Mouse (Mus musculus) hindbrain, embryonic 16.5 days (tissue): Measurements from ENCODE around the gene Arl3. TPM values are rescaled to one million over a fixed set of nuclear protein-coding genes. Genes with fewer than 3 reads are reported as not detected.
"Not testable (repeated sequence)": the region's sequence is repeated elsewhere in the genome, so short reads cannot be mapped to it uniquely, and the experiment has no call there.

Experiments used
- ATAC-seq: fragments of 200-750 bp; cut with Nextera tagmentation; 2 replicates; pipeline ENCODE4 v1.8.0; 2017; ENCODE audit warnings: moderate TSS enrichment, moderate library complexity
- H3K27ac ChIP-seq: fragments of 300-500 bp; sonication (generic); 2 replicates; pipeline ENCODE4 v1.5.1; 2014; ENCODE audit warnings: low read depth, mild to moderate bottlenecking, control low read depth, low read length, moderate library complexity
- H3K27me3 ChIP-seq: fragments of 300-500 bp; sonication (generic); replicated peaks from 2 replicates; pipeline ENCODE4 v1.6.1; 2014; ENCODE audit warnings: low read length; ENCODE audit not compliant: control insufficient read depth, insufficient read depth
- H3K36me3 ChIP-seq: fragments of 300-500 bp; sonication (generic); 2 replicates; pipeline ENCODE4 v1.6.1; 2014; ENCODE audit warnings: mild to moderate bottlenecking, low read length, moderate library complexity, mixed read lengths; ENCODE audit not compliant: control insufficient read depth, insufficient read depth
- H3K4me1 ChIP-seq: fragments of 300-500 bp; sonication (generic); 2 replicates; pipeline ENCODE4 v1.6.1; 2014; ENCODE audit warnings: low read depth, low read length; ENCODE audit not compliant: control insufficient read depth, insufficient read depth
- H3K4me2 ChIP-seq: fragments of 300-500 bp; sonication (generic); 2 replicates; pipeline ENCODE4 v1.6.1; 2014; ENCODE audit warnings: mild to moderate bottlenecking, low read length, control low read depth, moderate library complexity
- H3K4me3 ChIP-seq: fragments of 300-500 bp; sonication (generic); 2 replicates; pipeline ENCODE4 v1.5.1; 2014; ENCODE audit warnings: mild to moderate bottlenecking, low read length, control low read depth, moderate library complexity
- H3K9ac ChIP-seq: fragments of 300-500 bp; sonication (generic); 2 replicates; pipeline ENCODE4 v1.6.1; 2014; ENCODE audit warnings: low read depth, mild to moderate bottlenecking, control low read depth, low read length, moderate library complexity
- H3K9me3 ChIP-seq: fragments of 300-500 bp; sonication (generic); 2 replicates; pipeline ENCODE4 v1.6.1; 2014; ENCODE audit warnings: mild to moderate bottlenecking, low read length, moderate library complexity; ENCODE audit not compliant: control insufficient read depth
- WGBS: fragments of 180-500 bp; shearing (Covaris S2); extraction: QIAGEN DNeasy Blood & Tissue Kit; methylation state at CpG from one replicate; pipeline ENCODE4 v1.1.7; 2014; 5-methylcytosine and 5-hydroxymethylcytosine counted together
- polyA plus RNA-seq: library from polyadenylated mRNA; unstranded; fragments of >200 nt; fragmentation: Nextera tagmentation; extraction: Ambion mirVana; gene quantifications from 2 replicates; pipeline ENCODE4 v1.2.1, GENCODE M21; 2015

Gene Arl3
- polyA plus RNA-seq, 1 experiment from 2014 or later, result 247 TPM

- Histone ChIP-seq H3K9ac (no peak overlapping the region), H3K36me3 (peaks cover 3% of the 10 kb centered on the region; the same call in 1 of the 2 replicates), H3K27me3 (no peaks in the 10 kb centered on the region), H3K4me2 (peak overlapping the region; percentile 43), H3K4me3 (no peak overlapping the region), H3K4me1 (peaks cover 15% of the 10 kb centered on the region), H3K9me3 (no peaks in the 10 kb centered on the region), H3K27ac (peak overlapping the region; percentile 32; the same call in 1 of the 2 replicates)
- 81% methylated on average over 4 of the region's 4 CpGs for WGBS
- no peak for ATAC-seq
These were observed 25.2 kb upstream of the Arl3 start for GRCm38 (mm10) chr19:46598187-46598586.

DNA sequence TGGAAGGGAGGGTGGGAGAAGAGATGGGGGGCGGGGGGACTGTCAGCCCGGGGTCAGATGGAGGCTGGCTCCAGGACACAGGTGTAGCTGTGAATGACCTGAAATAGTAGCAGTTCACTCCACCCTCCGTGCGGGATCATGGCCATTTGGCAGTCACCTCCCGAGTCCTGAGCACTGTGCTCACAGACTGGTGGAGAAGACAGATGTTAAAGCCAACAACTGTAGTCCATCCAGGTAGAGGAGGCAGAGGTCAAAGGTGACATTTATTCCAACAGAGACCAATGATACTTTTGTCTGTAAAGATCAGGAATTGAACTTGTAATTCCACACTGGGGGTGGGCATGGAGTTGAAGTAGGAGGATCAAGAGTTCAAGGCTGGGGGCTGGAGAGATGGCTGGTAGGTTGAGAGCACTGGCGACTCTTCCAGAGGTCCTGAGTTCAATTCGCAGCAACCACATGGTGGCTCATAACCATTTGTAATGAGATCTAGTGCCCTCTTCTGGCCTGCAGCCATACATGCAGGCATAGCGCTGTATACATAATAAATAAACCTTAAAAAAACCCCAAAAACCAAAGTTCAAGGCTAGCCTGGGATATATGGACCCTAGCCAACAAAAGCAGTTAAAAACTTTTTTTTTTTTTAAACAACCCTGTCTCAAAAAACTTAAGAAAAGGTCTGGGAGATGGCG lies 19.9 kb upstream of the Arl3 start:
- no peaks in the 10 kb centered on the region for H3K4me1 ChIP-seq
- no peaks in the 10 kb centered on the region for H3K27me3 ChIP-seq
- ATAC-seq, result no peak
- no peak overlapping the region for H3K4me2 ChIP-seq
- H3K9ac ChIP-seq, result no peak overlapping the region
- H3K4me3 ChIP-seq, result no peak overlapping the region
- no peak overlapping the region for H3K27ac ChIP-seq
- peaks cover 3% of the 10 kb centered on the region for H3K36me3 ChIP-seq
- WGBS, result 92% methylated on average over 9 of the region's 9 CpGs
- H3K9me3 ChIP-seq, result no peaks in the 10 kb centered on the region

- Histone ChIP-seq H3K4me3 (no peak overlapping the region), H3K27ac (no peak overlapping the region), H3K27me3 (no peaks in the 10 kb centered on the region), H3K4me2 (no peak overlapping the region), H3K36me3 (peaks cover 3% of the 10 kb centered on the region), H3K9ac (no peak overlapping the region), H3K9me3 (no peaks in the 10 kb centered on the region), H3K4me1 (no peaks in the 10 kb centered on the region)
- ATAC-seq, result no peak
- 89% methylated on average over 6 of the region's 6 CpGs for WGBS
These were observed 18.6 kb upstream of the Arl3 start for GRCm38 (mm10) chr19:46591575-46591974.

GRCm38 (mm10) chr19:46587823-46588508 lies 15.0 kb upstream of the Arl3 start:
- no peak overlapping the region for H3K4me3 ChIP-seq
- H3K27ac ChIP-seq, result no peak overlapping the region
- no peak overlapping the region for H3K4me2 ChIP-seq
- no peaks in the 10 kb centered on the region for H3K27me3 ChIP-seq
- 59% methylated on average over 13 of the region's 13 CpGs for WGBS
- no peaks in the 10 kb centered on the region for H3K4me1 ChIP-seq
- no peaks in the 10 kb centered on the region for H3K9me3 ChIP-seq
- ATAC-seq, result peak; percentile 78
- H3K36me3 ChIP-seq, result no peaks in the 10 kb centered on the region; the same call in none of the 2 replicates
- H3K9ac ChIP-seq, result no peak overlapping the region

DNA sequence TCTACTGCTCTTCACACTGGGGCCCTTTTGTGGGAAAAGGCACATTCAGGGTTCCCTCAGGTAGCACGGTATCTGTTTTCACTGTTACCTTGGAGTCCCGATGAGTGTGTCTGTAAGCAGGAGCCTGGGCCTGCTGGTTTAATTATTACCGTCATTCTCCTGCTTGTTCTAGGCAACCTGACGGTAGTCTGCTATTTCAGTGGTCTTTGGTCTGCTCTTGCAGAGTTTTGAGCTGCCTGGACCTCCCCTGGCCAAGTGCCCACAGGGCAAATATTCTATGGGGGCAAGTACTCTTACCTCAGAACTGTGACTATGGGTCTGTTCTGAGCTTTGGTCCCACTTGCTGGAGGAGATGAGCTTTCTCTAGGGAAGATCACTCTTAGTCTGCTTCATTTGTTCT lies 2.2 kb upstream of the Arl3 start:
- Histone ChIP-seq H3K9ac (no peak overlapping the region), H3K4me2 (no peak overlapping the region), H3K4me3 (no peak overlapping the region), H3K27me3 (no peaks in the 10 kb centered on the region), H3K4me1 (peaks cover 6% of the 10 kb centered on the region), H3K27ac (no peak overlapping the region), H3K36me3 (no peaks in the 10 kb centered on the region), H3K9me3 (no peaks in the 10 kb centered on the region)
- WGBS, result 64% methylated on average over 4 of the region's 4 CpGs
- no peak for ATAC-seq

DNA sequence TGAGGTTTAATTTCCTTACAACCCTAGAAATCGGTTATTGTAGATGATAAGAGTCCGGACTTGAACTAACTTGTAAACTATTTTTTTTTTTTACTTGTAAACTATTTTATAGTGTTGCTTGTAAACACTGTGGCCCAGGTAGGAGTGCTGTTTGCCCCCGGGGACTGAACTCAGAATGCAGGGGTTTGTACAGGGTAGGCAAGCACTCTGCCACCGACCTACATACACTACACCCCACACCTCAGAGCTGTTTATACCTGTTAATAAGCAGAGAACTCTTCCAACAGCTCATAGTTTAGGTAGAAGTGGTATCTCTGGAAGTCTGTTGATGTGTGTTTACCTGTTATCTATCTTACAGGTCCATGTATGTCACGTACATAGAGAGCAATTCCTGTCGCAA lies 992 bp upstream of the Arl3 start:
- Histone ChIP-seq H3K4me1 (peaks cover 6% of the 10 kb centered on the region), H3K9me3 (no peaks in the 10 kb centered on the region), H3K9ac (peak overlapping the region; percentile 71), H3K36me3 (no peaks in the 10 kb centered on the region), H3K4me3 (peak overlapping the region; percentile 74), H3K27ac (no peak overlapping the region), H3K4me2 (peak overlapping the region; percentile 89), H3K27me3 (no peaks in the 10 kb centered on the region)
- 54% methylated on average over 6 of the region's 6 CpGs for WGBS
- ATAC-seq, result no peak

- H3K4me2 ChIP-seq, result peak overlapping the region; percentile 72
- H3K36me3 ChIP-seq, result no peaks in the 10 kb centered on the region
- ATAC-seq, result no peak
These were observed 450 bp downstream of the Arl3 start for GRCm38 (mm10) chr19:46572548-46572947.

DNA sequence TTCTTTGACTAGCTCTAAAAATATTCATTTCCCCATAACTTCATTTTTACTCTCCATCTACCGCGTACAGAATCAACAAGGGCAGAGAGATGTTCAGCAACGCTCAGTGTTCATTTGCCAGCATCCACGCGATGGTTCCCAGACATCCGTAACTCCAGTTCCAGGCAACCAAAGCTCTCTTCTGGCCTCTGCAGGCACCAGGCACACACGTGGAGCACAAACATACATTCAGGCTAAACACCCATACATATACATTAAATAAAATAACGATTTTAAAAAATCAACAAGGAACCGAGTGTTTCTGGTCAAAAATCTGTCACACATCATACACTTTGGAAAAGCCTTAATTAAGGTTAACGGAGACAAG lies 1.1 kb downstream of the Arl3 start:
- Histone ChIP-seq H3K36me3 (no peaks in the 10 kb centered on the region), H3K27ac (peak overlapping the region; percentile 77; the same call in 1 of the 2 replicates), H3K9ac (peak overlapping the region; percentile 71), H3K9me3 (no peaks in the 10 kb centered on the region), H3K4me1 (peaks cover 6% of the 10 kb centered on the region), H3K4me3 (peak overlapping the region; percentile 74), H3K4me2 (peak overlapping the region; percentile 72), H3K27me3 (no peaks in the 10 kb centered on the region)
- 7% methylated on average over 10 of the region's 10 CpGs for WGBS
- ATAC-seq, result no peak

More at GRCm38 (mm10) chr19:46572548-46572947, 450 bp downstream of the Arl3 start:
- H3K9me3 ChIP-seq, result no peaks in the 10 kb centered on the region
- H3K27me3 ChIP-seq, result no peaks in the 10 kb centered on the region
- peak overlapping the region; percentile 77 for H3K27ac ChIP-seq
- peak overlapping the region; percentile 71 for H3K9ac ChIP-seq
- WGBS, result under 1% methylated on average over 17 of the region's 17 CpGs
- peak overlapping the region; percentile 74 for H3K4me3 ChIP-seq
- peaks cover 6% of the 10 kb centered on the region for H3K4me1 ChIP-seq

- H3K4me3 ChIP-seq, result peak overlapping the region; percentile 74
- not testable (repeated sequence) for ATAC-seq, H3K36me3 ChIP-seq, H3K27me3 ChIP-seq, H3K9me3 ChIP-seq, H3K4me1 ChIP-seq, H3K9ac ChIP-seq, H3K27ac ChIP-seq
- H3K4me2 ChIP-seq, result peak overlapping the region; percentile 72
- 80% methylated on average over 3 of the region's 3 CpGs for WGBS
These were observed 1.7 kb downstream of the Arl3 start for GRCm38 (mm10) chr19:46571211-46571877.
